Mouse (Mus musculus) kidney, adult 2 months (tissue): ENCODE data around the gene Olfr806.

ENCODE experiments used
- CTCF ChIP-seq: fragments of 200-500 bp; conservative IDR thresholded peaks from 2 replicates; pipeline ENCODE4 v1.5.1; 2011; ENCODE audit warnings: low read depth, mild to moderate bottlenecking, control low read depth, low read length, moderate library complexity, mixed read lengths; ENCODE audit not compliant: insufficient read depth, insufficient read length
- POLR2A ChIP-seq: fragments of 200-500 bp; IDR thresholded peaks from one replicate; pipeline ENCODE4 v1.6.1; 2011; ENCODE audit warnings: low read depth, low read length, control low read depth

- TF ChIP-seq CTCF (no peak), POLR2A (no peak)
Observed at GRCm38 (mm10) chr10:129778123-129778522, 36.4 kb upstream of the Olfr806 start.
